Mouse (Mus musculus): ENCODE data around the gene Hhip.

DNA sequence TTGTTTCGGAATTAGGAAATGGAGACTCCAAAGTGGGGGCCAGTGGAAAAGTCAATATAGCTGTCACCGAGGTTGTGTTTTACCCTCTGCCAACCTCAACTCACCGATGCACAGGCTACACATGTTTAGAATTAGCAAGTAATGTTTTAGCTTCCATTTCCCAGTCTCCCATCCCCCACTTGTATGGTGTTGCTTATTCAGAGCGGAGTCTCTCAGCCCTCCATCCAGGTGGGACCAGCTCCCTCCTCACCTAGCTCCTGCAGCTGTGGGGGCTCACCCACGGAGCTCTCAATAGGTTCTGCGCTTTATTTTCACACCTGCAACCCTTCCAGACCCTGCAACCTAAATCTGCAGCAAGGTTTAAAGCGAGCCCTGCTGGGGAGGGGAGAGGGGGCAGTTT is 140.6 kb downstream of the Hhip start:
- TF ChIP-seq POLR2A (IDR thresholded peaks at IDR 0.05; ENCODE audit: low read depth, low read length) (no peak), CTCF (IDR thresholded peaks at IDR 0.05; ENCODE audit: extremely low read depth, insufficient read depth, insufficient read length, insufficient replicate concordance) (no peak)

Data from spleen, adult 2 months (tissue).